Mouse (Mus musculus) lung, embryonic 14.5 days (tissue): ENCODE data around the gene Alcam. TPM values are rescaled to one million over a fixed set of nuclear protein-coding genes. Genes with fewer than 3 reads are reported as not detected.
A peak's percentile ranks its signal among the peaks of the same experiment; 100 is the strongest.

ENCODE experiments used
- ATAC-seq: fragments of 200-750 bp; cut with Nextera tagmentation; 2 replicates; pipeline ENCODE4 v1.8.0; 2017; ENCODE audit warnings: mild to moderate bottlenecking, moderate TSS enrichment, moderate library complexity; ENCODE audit not compliant: insufficient read depth
- DNase-seq: peaks from one replicate; pipeline ENCODE4 v3.0.0-alpha.2; 2015
- H3K27ac ChIP-seq: fragments of 300-500 bp; sonication (generic); 2 replicates; pipeline ENCODE4 v1.5.1; 2014; ENCODE audit warnings: low read depth, mild to moderate bottlenecking, moderate library complexity
- H3K27me3 ChIP-seq: fragments of 300-500 bp; sonication (generic); 2 replicates; pipeline ENCODE4 v1.6.1; 2014; ENCODE audit warnings: low read length, control low read depth; ENCODE audit not compliant: insufficient read depth
- H3K36me3 ChIP-seq: fragments of 300-500 bp; sonication (generic); 2 replicates; pipeline ENCODE4 v1.6.1; 2014; ENCODE audit warnings: control low read depth; ENCODE audit not compliant: insufficient read depth
- H3K4me1 ChIP-seq: fragments of 300-500 bp; sonication (generic); 2 replicates; pipeline ENCODE4 v1.6.1; 2014; ENCODE audit warnings: antibody characterized with exemption, control low read depth; ENCODE audit not compliant: insufficient read depth
- H3K4me2 ChIP-seq: fragments of 300-500 bp; sonication (generic); 2 replicates; pipeline ENCODE4 v1.6.1; 2014; ENCODE audit warnings: mild to moderate bottlenecking
- H3K4me3 ChIP-seq: fragments of 300-500 bp; sonication (generic); 2 replicates; pipeline ENCODE4 v1.5.1; 2014; ENCODE audit warnings: low read depth, low read length
- H3K9ac ChIP-seq: fragments of 300-500 bp; sonication (generic); 2 replicates; pipeline ENCODE4 v1.6.1; 2014
- H3K9me3 ChIP-seq: fragments of 300-500 bp; sonication (generic); 2 replicates; pipeline ENCODE4 v1.6.1; 2016; ENCODE audit warnings: low read depth, low read length, control low read depth
- CTCF ChIP-seq: IDR thresholded peaks from 2 replicates; pipeline ENCODE4 v1.5.1; 2016; ENCODE audit warnings: antibody characterized with exemption, low read depth
- WGBS: fragments of 180-500 bp; shearing (Covaris S2); extraction: QIAGEN DNeasy Blood & Tissue Kit; methylation state at CpG from one replicate; pipeline ENCODE4 v1.1.7; 2014; 5-methylcytosine and 5-hydroxymethylcytosine counted together
- polyA plus RNA-seq: library from polyadenylated mRNA; unstranded; fragments of >200 nt; fragmentation: Nextera tagmentation; extraction: Ambion mirVana; gene quantifications from 2 replicates; pipeline ENCODE4 v1.2.1, GENCODE M21; 2014

Alcam gene
- polyA plus RNA-seq, 1 experiment from 2014 or later: 52.0 TPM

DNA sequence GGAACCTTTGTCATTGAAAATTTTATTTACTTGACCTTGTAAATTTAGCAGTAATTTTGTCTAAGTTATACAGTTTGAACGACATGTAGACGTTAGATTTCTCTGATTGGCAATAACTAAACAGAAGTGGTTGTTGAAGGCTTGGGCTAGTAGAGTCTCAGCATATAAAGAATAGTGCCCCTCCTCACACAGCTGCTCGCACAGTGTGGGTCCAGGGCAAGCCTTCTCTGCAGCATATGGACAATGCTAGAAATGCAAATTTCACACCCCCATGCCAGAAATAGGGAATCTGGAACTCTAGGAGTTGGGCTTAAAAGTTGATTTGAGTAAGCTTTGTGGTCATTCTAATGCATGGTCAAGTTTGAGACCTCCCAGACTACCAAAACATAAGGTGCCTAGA lies 23.8 kb downstream of the Alcam start:
- no peaks in the 10 kb centered on the region for H3K27me3 ChIP-seq
- peaks cover 5% of the 10 kb centered on the region; the same call in 1 of the 2 replicates for H3K4me1 ChIP-seq
- no peaks in the 10 kb centered on the region for H3K36me3 ChIP-seq
- TF ChIP-seq CTCF: no peak
- no peak overlapping the region for H3K4me3 ChIP-seq
- 66% methylated on average over 3 of the region's 3 CpGs for WGBS
- H3K27ac ChIP-seq: no peak overlapping the region
- no peaks in the 10 kb centered on the region for H3K9me3 ChIP-seq
- ATAC-seq (no peak), DNase-seq (no peak)
- no peak overlapping the region for H3K9ac ChIP-seq
- H3K4me2 ChIP-seq: no peak overlapping the region

DNA sequence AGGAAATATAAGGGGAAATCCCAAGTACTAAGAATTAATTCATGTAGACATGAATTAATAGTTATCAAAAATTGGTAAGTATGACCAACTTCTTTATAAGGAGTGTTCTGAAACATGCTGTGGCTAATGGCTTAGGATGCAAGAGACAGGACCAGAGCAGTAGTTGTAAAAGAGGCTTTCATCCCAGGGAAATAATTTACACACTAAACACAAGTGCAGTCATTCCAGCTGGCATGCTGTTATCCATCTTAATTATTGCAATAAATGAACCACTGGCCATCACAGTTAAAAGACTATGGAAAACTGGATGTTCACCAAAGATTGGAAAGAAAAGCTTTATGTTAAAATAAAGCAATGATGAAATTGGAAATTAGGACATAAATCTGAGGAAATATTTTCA lies 24.2 kb downstream of the Alcam start:
- Histone ChIP-seq H3K27me3 (no peaks in the 10 kb centered on the region), H3K27ac (no peak overlapping the region), H3K9ac (no peak overlapping the region), H3K4me2 (no peak overlapping the region), H3K9me3 (no peaks in the 10 kb centered on the region), H3K4me1 (peaks cover 5% of the 10 kb centered on the region; the same call in 1 of the 2 replicates), H3K4me3 (no peak overlapping the region), H3K36me3 (no peaks in the 10 kb centered on the region)
- DNase-seq (no peak), ATAC-seq (no peak)
- TF ChIP-seq CTCF: no peak

DNA sequence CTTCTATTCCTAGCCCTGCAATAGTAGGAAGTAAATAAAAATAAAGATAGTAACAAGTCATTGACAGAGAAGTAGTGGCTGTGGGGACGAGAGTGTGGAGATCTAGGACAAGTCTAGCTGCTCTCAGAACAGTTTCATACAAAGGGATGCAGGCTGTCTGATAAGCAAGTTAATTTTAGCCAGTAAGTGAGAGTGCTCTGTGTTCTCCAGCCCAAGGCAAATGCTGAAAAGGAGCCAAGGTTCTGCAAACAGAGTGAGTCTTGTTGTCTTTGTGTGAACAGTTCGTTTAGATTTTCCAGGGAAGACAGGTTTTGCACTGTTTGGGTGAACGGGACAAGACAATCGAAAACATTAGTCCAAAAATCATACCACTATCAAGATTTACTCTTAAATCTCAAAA lies 25.4 kb downstream of the Alcam start:
- no peak overlapping the region for H3K9ac ChIP-seq
- DNase-seq: peak; percentile 45
- no peaks in the 10 kb centered on the region for H3K9me3 ChIP-seq
- H3K36me3 ChIP-seq: no peaks in the 10 kb centered on the region
- no peak overlapping the region for H3K4me2 ChIP-seq
- 36% methylated on average over 4 of the region's 4 CpGs for WGBS
- ATAC-seq: no peak; the same call in 1 of the 2 replicates
- no peaks in the 10 kb centered on the region for H3K27me3 ChIP-seq
- H3K27ac ChIP-seq: no peak overlapping the region
- no peak overlapping the region for H3K4me3 ChIP-seq
- TF ChIP-seq CTCF: no peak
- H3K4me1 ChIP-seq: peaks cover 2% of the 10 kb centered on the region; the same call in 1 of the 2 replicates

- ATAC-seq (no peak), DNase-seq (no peak)
- Histone ChIP-seq H3K4me1 (no peaks in the 10 kb centered on the region), H3K27me3 (no peaks in the 10 kb centered on the region), H3K9ac (no peak overlapping the region), H3K4me3 (no peak overlapping the region), H3K27ac (no peak overlapping the region), H3K36me3 (no peaks in the 10 kb centered on the region), H3K4me2 (no peak overlapping the region), H3K9me3 (no peaks in the 10 kb centered on the region)
- 54% methylated on average over 5 of the region's 5 CpGs for WGBS
- no peak for TF ChIP-seq CTCF
Measured at GRCm38 (mm10) chr16:52418568-52419158, 35.2 kb downstream of the Alcam start.

- WGBS: 61% methylated on average over 5 of the region's 5 CpGs
- H3K4me1 ChIP-seq: no peaks in the 10 kb centered on the region
- H3K36me3 ChIP-seq: no peaks in the 10 kb centered on the region
- no peak overlapping the region for H3K27ac ChIP-seq
- H3K9me3 ChIP-seq: no peaks in the 10 kb centered on the region
- ATAC-seq: no peak
- no peak overlapping the region for H3K9ac ChIP-seq
- H3K4me2 ChIP-seq: no peak overlapping the region
- no peak for TF ChIP-seq CTCF
- no peaks in the 10 kb centered on the region for H3K27me3 ChIP-seq
- peak; percentile 5 for DNase-seq
- no peak overlapping the region for H3K4me3 ChIP-seq
Measured at GRCm38 (mm10) chr16:52417982-52418381, 35.9 kb downstream of the Alcam start.

- no peak for DNase-seq
- Histone ChIP-seq H3K4me3 (no peak overlapping the region), H3K9ac (no peak overlapping the region), H3K9me3 (no peaks in the 10 kb centered on the region), H3K27ac (no peak overlapping the region), H3K36me3 (no peaks in the 10 kb centered on the region), H3K27me3 (no peaks in the 10 kb centered on the region), H3K4me1 (no peaks in the 10 kb centered on the region), H3K4me2 (no peak overlapping the region)
- no peak for TF ChIP-seq CTCF
- 88% methylated on average over 7 of the region's 7 CpGs for WGBS
- no peak for ATAC-seq
Measured at GRCm38 (mm10) chr16:52417146-52417545, 36.7 kb downstream of the Alcam start.

GRCm38 (mm10) chr16:52413714-52414113 lies 40.2 kb downstream of the Alcam start:
- Histone ChIP-seq H3K9ac (no peak overlapping the region), H3K4me3 (no peak overlapping the region), H3K4me1 (no peaks in the 10 kb centered on the region), H3K36me3 (no peaks in the 10 kb centered on the region), H3K4me2 (no peak overlapping the region), H3K9me3 (no peaks in the 10 kb centered on the region), H3K27ac (no peak overlapping the region), H3K27me3 (no peaks in the 10 kb centered on the region)
- DNase-seq (no peak), ATAC-seq (no peak)
- WGBS: 75% methylated on average over 3 of the region's 3 CpGs
- TF ChIP-seq CTCF: no peak

- no peak for TF ChIP-seq CTCF
- H3K36me3 ChIP-seq: no peaks in the 10 kb centered on the region
- no peaks in the 10 kb centered on the region for H3K4me1 ChIP-seq
- H3K4me3 ChIP-seq: no peak overlapping the region
- no peaks in the 10 kb centered on the region for H3K27me3 ChIP-seq
- H3K9me3 ChIP-seq: no peaks in the 10 kb centered on the region
- WGBS: 87% methylated on average over 3 of the region's 3 CpGs
- no peak overlapping the region for H3K4me2 ChIP-seq
- DNase-seq (no peak), ATAC-seq (no peak)
- no peak overlapping the region for H3K27ac ChIP-seq
- H3K9ac ChIP-seq: no peak overlapping the region
Measured at GRCm38 (mm10) chr16:52406072-52406471, 47.8 kb downstream of the Alcam start.
